Mouse (Mus musculus) thymus, postnatal 0 days (tissue): ENCODE measurements around the gene Kazn. TPM values are rescaled to one million over a fixed set of nuclear protein-coding genes. Genes with fewer than 3 reads are reported as not detected.

Experiments
- DNase-seq: peaks from one replicate; pipeline ENCODE4 v3.0.0-alpha.2; 2015; ENCODE audit warnings: low spot score
- polyA plus RNA-seq: library from polyadenylated mRNA; unstranded; fragments of >200 nt; fragmentation: Nextera tagmentation; extraction: Ambion mirVana; gene quantifications from 2 replicates; pipeline ENCODE4 v1.2.1, GENCODE M21; 2015

The Kazn gene
- polyA plus RNA-seq, 1 experiment from 2014 or later: 7.2 TPM

DNA sequence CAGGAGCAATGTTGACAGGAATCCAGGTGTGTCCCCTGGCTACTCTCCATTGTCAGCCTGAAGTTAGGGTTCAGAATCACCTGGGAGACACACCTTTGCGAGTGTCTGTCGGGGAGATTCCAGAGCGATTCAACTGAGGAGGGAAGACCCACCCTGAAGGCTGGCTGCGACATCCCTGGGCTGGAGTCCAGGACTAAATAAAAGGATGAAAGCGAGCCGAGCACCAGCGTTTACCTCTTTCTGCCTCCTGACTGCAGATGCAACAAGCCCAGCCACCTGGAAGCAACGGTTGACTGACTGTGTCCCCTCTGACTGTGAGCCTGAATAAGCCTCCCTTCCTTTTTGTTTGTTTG lies 179.4 kb downstream of the Kazn start:
- no peak for DNase-seq

- DNase-seq: no peak
Observed at GRCm38 (mm10) chr4:142059113-142059840, 179.9 kb downstream of the Kazn start.

GRCm38 (mm10) chr4:142057529-142058216 lies 181.5 kb downstream of the Kazn start:
- no peak for DNase-seq

DNA sequence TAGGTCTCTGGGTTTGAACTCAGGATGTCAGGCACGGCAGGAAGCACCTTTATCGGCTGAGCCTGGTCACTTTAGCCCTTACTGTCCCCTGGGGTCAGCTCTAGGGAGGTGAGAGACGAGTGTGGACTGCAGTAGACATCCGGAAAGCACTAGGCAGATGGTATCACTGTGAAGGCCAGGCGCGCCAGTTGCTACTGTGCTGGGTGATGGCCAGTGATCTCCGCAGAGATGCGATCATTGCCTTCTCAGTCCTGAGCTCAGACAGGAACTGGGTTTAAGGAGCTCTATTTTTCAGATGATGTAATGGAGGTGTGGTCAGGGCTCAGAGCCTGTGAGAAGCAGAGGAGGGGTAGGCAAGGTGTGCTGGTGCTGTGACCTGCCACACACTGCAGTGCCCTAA lies 183.6 kb downstream of the Kazn start:
- no peak for DNase-seq

DNA sequence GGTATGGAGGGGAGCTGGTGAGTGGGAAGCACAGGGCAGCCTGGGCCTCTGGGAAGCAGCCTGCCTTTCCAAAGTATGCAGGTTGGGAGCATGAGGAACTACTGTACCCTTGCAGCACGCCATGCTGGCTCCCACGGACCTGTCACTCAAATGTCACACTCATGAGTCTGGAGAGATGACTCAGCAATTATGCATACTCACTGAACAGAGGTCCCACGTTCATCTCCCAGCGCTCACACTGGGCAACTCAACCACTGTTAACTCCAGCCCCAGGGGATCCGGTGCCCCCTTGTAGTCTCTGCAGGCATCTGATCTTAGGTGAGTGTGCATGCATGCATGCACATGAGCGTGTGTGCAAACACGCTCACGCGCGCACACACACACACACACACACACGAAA lies 184.6 kb downstream of the Kazn start:
- no peak for DNase-seq

GRCm38 (mm10) chr4:142053661-142054448 lies 185.3 kb downstream of the Kazn start:
- no peak for DNase-seq

DNA sequence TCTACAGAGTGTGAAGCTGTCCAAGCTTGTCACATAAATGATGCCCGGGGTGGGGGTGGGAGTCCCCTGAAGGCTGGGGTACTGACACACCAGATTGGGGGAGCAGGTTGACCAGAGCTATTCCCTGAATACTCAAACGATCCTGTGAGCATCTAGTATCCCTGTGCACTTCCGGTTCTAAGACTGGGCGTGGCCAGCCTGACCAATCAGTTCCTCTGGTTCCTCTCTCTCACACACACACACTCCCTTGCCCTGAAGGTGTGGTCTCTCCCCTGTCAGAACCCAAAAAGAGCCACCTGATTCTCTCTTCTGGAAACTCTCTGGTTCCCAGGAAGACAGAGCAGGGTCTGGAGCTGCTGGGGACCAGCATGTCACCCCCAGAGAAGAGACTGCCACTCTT lies 185.9 kb downstream of the Kazn start:
- no peak for DNase-seq

- DNase-seq: no peak
Observed at GRCm38 (mm10) chr4:142052391-142053132, 186.6 kb downstream of the Kazn start.

Other genes with a start within 250 kb of the Kazn start
- gene Fhad1, start 224.3 kb downstream of the Kazn start, polyA plus RNA-seq: 1.9 and 2.4 TPM in 2 replicates
- 13.4 and 14.8 TPM in 2 replicates for gene Tmem51, start 155.1 kb downstream of the Kazn start, polyA plus RNA-seq